Mouse (Mus musculus) urinary bladder, adult 18-20 months (tissue): ENCODE data around the gene Gm20481.
A peak's percentile ranks its signal among the peaks of the same experiment; 100 is the strongest.
"Not testable (repeated sequence)": the region's sequence is repeated elsewhere in the genome, so short reads cannot be mapped to it uniquely, and the experiment has no call there.

ENCODE experiments used
- DNase-seq, 2 experiments: peaks; one replicate each; pipeline ENCODE4 v3.0.0; 2022; ENCODE audit warnings: low spot score in 2 of 2, mixed read lengths in 2 of 2

Gm20481 gene

DNA sequence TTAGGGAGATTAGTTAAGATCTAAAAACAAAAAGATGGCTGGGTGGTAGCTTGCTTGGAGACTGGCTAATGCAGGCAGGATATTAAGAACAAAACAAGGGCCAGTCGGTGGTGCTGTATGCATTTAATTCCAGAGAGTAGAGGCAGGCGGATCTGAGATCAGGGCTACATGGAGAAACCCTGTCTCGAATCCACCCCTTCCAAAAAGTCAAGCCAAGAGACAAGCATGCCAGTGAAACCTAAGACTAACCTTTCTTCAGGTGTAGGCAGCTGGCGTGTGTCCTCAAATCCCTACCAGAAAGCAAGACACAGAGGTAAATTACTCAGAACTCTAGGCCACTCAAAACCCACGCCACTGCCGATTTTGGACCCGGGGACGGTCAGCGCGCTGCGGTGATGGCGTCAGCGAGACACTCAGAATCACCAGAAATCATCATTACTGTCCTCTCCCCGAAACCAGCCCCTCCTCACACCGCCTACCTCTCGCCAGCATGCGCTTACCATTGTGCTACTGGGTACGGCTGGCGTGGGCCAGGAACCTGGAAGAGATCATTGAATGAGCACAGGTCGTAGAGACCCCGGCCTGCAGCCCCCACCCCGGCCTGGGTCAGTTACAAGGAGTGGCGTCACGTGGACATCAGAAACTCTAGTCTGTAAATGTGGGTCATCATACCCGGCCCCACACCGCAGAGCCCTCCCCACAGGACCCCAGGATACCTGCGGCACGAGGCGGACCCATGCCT is 17.9 kb upstream of the Gm20481 start:
- no peak for DNase-seq

DNA sequence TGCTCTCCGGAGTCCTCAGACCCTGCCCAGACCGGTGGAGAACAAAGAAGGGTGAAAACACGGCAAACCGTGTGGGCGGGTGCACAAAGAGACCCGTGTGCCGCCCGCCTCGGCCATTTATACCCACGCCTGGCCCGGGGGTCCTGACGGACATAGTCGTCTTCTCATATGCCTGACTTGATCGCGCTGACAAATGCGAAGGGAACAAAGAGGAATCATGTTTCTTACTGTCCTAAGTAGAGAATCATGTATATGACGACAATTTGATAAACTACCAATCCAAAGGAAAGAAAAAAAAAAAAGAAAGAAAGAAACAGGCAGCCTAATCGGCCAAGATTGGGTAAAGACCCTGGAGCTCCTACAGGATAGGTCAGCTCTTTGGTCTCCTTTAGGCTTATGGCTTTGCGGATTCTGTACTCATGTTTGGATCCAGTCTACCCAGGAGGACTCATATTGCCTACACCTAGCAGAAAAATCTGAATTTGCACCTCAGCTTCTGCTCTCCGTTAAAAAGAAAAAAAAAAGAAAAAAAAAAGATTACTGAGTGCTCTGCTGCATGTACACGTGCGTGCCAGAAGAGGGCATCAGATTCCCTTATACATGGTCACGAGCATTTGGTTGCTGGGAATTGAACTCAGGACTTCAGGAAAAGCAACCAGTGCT is 17.2 kb upstream of the Gm20481 start:
- peak; percentile 64 to 69 for DNase-seq

DNA sequence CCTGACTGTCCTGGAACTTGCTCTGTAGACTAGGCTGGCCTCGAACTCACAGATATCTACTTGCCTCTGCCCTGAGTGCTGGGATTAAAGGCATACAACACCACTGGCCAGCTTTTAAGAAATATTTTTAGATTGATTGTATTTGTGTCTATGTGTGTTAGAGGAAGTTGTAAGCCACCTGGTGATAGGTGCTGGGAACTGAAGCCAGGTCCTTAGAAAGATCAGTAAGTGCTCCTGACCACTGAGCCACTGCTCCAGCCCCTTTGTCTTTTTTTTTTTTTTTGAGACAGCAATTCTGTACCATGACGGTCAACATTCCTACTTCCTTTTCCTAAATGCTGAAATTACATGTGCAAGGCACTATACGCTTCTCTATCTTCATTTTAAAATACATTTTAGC is 16.5 kb upstream of the Gm20481 start:
- DNase-seq: no peak

DNA sequence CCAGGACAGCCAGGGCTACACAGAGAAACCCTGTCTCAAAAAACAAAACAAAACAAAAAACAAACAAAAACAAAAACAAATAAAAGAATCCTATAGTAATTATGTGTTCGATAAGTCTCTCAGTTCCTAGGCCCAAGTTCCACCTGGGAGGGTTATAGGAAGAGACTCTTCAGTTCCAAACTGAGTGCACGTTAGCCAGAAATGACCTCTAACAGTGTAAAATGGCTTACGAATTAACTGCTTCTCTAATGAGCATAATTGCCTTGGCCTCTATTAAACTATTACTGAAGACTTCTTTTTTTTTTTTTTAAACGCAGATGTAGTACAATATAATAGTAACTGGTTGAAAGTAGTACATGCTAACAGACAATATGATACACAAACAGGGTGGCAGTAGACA is 15.8 kb upstream of the Gm20481 start:
- DNase-seq: no peak

GRCm38 (mm10) chr17:34954831-34955230 is 14.9 kb upstream of the Gm20481 start:
- no peak for DNase-seq

DNA sequence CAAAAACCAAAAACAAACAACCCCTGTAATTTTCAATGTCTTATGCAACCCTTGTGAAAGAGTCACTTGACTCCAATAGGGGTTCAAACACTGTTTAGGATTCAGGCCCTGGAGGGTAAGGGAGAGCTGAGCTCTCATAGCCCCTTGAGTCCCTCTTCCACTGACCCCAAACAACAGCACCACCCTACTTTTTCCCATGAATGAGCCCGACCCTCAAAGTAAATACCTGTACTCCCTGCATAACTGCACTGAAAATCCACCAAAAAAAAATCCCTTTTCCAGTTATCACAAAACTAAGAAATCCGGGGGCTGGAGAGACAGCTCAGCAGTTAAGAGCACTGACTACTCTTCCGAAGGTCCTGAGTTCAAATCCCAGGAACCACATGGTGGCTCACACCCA is 13.8 kb upstream of the Gm20481 start:
- no peak for DNase-seq

DNA sequence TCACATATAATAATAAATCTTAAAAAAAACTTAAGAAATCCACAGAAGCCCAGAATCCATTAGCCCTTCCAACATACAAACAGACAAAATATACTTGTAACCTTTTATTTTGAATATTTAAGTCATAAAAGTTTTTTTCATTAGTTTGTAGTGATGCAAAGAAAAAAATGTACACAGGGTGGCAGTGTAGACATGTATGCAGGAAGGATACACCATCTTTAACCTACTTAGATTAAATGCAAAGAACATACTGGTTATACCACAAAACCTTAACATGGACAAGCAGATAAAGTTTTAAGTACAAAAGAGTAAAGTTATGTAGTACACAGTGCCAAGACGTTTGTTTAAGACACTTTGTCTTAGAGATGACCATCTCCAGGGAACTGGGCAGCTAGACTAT is 13.4 kb upstream of the Gm20481 start:
- DNase-seq: no peak

- DNase-seq: not testable (repeated sequence)
These were observed 12.4 kb upstream of the Gm20481 start for GRCm38 (mm10) chr17:34957291-34957690.

- peak in 1 of 2 experiments; percentile 33 for DNase-seq
These were observed 11.7 kb upstream of the Gm20481 start for GRCm38 (mm10) chr17:34957966-34958365.

GRCm38 (mm10) chr17:34958734-34959129 is 11.0 kb upstream of the Gm20481 start:
- DNase-seq: not testable (repeated sequence)

DNA sequence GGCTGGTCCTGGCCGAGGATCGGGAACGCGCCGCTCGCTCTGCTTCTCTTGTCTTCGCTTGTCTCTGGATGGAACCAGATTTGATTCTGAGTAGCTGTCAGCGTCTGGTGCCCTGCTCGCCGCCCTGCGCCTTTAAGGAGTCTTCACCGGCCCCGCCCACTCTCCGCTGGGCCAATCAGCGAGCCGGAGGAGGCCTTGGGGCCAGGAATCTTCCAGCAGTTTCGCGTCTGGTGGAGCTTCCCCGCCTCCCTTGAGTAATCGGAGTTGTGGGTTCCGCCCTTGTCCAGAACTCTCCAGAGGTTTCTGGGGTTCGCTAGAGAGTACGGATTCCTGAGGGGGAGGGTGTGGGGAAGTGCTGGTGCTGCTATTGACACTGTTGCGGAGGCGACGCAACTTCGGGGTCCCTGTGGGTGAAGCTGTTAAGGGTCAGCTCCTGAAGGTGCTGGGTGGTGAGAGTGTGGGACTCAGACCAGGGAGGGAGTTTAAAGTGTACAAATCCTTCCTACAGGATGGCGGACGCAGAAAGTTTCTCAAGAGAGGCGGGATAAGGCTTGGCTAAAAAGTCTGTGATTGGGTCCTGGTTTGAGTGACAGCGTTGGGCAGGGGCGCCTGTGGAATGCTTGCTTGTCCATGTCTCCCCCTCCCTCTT is 10.5 kb upstream of the Gm20481 start, which contains the start of gene Hspa1b:
Gene Hspa1b, minus strand, starts transcription at position 109 of the 649 bp plus-strand sequence.
- peak; percentile 86 to 89 for DNase-seq

DNA sequence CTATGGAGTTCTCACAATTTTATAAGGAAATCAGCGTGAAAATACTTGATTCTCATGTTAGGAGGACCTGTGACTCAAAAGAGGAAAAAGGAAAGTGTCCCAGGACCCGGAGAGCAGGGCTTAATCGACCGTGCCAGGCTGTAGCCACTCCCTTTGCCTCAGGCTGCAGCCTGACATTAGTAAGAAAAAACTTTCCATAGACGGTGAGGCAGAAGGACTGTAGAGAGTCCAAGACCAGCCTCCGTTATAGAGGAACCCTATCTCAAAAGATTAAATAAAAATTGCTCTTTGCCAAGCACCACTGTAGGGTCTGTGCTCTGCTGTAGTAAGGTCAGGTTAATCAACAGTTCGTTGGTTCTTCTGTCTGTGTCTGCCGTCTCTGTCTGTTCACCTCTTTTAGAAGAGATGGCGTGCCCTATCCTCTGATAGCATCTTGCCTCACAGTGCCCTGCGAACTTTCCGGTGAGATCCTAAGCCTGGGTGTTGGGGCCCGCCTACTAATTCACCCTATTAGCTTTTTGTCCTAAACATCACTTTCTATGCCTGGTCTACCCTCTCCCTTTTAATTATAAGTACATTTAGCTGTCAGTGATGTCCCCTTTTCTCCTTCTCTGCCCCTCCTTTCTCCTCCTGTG is 9.7 kb upstream of the Gm20481 start:
- DNase-seq: peak; percentile 30 to 65

- peak; percentile 23 to 65 for DNase-seq
These were observed 8.8 kb upstream of the Gm20481 start for GRCm38 (mm10) chr17:34960702-34961493.

- DNase-seq: no peak
These were observed 7.6 kb upstream of the Gm20481 start for GRCm38 (mm10) chr17:34962125-34962524.

GRCm38 (mm10) chr17:34962841-34963240 is 6.9 kb upstream of the Gm20481 start:
- DNase-seq: no peak

DNA sequence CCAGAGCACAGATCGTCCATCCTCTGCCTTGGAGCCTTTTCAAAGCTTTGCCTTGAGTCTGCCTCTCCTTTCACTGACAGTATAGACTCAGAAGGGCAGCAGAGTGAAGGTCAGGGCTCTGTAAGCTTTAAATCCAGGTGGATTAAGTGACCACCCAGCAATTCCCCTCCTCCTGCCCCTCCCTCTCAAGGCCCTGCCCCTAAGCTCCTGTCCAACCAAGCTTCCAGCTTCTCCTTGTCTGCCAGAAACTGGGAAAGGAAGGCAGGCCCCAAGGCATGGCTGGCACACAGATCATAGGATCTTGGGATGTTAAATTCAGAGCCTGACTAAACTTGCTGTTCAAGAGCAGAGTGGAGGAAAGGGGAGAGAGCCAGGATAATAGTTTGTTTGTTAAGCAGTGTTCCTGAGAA is 5.1 kb upstream of the Gm20481 start:
- peak; percentile 20 to 53 for DNase-seq

- DNase-seq: peak in 1 of 2 experiments; percentile 25
These were observed 4.1 kb upstream of the Gm20481 start for GRCm38 (mm10) chr17:34965627-34966026.

GRCm38 (mm10) chr17:34970850-34971249 is 1.1 kb downstream of the Gm20481 start:
- DNase-seq: not testable (repeated sequence)

DNA sequence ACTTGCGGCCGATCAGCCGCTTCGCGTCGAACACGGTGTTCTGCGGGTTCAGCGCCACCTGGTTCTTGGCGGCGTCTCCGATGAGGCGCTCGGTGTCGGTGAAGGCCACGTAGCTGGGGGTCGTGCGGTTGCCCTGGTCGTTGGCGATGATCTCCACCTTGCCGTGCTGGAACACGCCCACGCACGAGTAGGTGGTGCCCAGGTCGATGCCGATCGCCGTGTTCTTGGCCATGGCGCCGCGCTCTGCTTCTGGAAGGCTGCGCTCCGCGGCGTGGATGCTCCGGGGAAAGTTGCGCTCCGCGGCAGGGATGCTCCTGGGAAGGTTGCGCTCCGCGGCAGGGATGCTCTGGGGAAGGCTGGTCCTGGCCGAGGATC is 2.0 kb downstream of the Gm20481 start:
- DNase-seq: not testable (repeated sequence)

DNA sequence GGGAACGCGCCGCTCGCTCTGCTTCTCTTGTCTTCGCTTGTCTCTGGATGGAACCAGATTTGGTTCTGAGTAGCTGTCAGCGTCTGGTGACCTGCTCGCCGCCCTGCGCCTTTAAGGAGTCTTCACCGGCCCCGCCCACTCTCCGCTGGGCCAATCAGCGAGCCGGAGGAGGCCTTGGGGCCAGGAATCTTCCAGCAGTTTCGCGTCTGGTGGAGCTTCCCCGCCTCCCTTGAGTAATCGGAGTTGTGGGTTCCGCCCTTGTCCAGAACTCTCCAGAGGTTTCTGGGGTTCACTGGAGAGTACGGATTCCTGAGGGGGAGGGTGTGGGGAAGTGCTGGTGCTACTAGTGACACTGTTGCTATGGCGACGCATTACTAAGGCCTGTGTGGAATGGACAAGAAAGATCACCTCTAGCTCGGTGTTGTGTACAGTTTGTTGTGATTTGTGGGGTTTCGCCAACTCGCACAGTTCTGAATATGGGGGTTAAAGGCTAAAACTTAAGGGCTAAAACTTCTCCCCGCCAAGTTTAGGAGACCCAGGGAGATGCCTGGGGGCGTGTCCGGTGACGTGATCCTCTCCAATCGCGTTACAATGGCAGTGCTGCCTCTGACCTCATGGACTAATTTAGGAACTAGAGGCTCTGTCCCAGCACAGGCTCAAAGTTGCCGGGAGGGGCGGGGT is 2.5 kb downstream of the Gm20481 start, which contains the start of the genes Hspa1a and Hspa1l:
Gene Hspa1a, minus strand, starts transcription at position 88 of the 681 bp plus-strand sequence.
Gene Hspa1l, plus strand, starts transcription at position 635 of the 681 bp plus-strand sequence.
- peak; percentile 84 to 87 for DNase-seq
